Mouse (Mus musculus): Measurements from ENCODE around the gene Vsig2.

Vsig2 gene

DNA sequence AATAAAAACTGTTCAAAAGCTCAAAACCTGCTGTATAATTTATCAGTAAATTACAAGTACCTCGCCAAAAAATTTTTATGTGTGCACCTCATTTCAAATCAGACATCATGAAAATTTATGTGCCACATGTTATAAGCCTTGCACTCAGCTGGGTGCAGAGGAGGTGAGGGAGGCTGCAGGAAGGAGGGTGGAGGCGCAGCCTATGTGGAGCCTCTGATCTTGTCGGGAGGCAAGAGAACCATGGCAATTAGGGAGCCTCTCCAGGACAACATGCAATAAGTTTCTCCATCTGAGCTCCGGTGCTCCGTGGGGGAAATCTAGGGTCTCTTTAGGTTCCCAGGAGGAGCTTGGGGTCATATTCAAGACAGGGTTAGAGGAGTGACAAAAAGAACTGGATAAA lies 28.4 kb downstream of the Vsig2 start:
- DNase-seq (ENCODE audit: low read depth): no peak

DNA sequence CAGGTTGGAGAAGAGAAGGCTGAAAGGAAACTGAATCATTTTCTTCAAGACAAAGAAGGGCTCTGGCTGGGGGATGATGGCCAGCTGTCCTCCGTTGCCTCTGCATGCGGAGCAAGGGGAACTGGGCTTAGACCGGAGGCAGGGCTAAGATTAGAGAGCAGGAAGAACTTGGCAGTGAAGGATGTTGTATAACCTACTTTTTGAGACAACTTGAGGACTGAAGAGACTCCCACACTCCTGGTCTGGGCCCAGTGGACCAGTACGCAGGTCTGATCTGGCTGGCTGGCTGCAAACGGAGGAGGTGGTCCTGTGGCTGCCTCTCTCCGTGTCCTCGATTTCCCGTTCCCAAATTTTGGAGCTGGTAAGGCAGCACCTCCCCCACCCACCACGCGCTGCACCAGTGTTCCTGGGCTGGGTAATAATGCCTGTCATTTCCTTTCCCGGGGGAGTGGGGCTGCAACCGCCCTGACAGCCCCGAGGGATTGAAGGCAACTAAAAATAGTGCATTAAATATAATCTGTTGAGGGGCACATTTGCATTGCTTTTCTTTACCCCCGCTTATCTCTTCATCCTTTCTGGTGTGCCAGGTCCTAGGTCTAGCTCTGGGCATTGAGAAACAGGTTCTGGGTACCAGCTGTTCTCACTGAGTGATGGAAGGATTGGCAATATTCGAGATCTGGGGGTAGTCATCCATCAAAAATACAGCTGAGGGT lies 29.0 kb downstream of the Vsig2 start:
- DNase-seq (ENCODE audit: low read depth): no peak

DNA sequence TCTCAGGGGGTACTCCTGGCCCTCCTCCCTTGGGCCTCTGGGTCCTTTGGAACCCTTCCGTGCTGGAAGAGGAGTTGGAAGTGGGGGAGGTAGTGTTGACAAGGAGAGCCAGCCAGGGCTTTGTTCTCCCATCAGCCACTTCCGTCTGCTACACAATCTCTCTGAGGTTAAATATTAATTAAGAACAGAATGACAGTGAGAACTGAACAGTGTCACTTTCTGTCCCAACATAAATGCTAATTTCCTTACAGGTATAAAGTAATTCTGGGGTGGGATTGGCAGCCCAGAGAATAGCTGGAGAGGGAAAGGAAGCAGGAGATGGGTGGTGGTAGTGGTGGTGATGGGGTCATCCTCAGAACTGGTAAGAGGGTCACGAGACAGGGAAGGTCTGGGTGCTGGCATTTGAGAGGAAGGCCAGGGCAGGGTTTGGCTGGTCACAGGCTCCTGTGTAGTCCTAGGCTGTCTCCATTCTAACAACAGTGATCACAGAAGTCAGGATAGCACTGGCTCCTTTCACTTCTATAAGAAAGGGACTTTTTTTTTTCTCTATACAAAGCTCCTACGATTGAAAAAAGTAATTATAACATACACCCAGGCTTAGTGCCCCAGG lies 29.7 kb downstream of the Vsig2 start:
- no peak for DNase-seq (ENCODE audit: low read depth)

DNA sequence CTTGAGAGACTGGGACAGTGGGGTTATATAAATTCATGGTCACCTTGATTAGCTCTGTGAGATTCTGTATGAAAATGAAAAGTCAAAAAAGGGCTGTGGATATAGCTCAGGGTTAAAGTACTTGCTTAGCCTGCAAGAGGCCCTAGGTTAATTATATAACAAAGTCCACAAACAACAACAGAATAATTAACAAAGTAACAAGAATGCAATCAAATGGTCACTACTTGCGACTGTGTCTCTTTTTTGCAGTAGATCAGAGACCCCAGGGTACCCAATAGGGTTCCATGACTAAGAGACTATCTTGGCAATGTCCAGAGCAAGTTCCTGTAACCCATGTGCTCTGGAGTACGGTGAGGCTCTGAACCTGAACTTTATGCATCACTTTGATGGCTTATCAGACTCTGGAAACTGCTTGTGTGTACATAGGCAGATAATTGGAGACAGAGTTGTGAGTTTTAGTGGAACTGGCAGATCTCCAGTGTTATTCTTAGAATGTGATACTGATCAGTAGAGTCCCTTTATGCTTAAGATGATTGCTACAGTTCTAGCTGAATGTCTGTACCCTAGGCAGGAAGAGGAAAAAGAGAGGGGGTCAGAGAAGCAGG lies 30.3 kb downstream of the Vsig2 start:
- no peak for DNase-seq (ENCODE audit: low read depth)

DNA sequence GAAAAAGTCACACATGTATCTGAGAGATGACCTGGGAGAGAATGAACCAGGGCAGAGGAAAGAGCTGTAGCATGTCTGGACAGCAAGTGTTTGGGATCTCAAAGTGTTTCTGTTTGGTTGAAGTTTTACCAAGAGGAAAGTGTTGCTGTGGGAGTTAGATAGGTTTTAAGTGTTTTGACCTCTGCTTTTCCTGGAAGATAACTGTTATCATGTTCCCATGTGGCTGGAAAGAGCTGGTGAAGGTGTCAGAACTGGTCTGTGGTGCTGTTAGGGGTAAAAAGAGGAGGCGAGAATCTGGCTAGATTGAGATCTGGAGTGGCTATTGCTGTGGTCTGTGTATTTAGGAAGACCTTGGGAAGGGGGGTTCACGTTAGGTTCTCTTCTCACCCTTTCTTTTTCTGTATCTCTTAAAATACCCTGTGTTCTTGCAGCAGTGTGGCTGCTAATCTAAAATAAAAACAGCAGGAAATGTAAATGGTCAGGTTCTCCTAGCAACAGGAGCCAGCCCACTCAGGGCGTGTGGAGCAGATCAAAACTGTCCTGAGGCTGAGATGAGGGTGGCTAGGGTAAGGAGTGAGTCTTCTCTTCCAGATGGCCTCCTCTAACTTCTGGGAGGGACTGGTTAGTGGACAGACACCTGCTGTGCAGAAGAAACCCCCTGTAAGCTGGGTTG lies 33.3 kb downstream of the Vsig2 start:
- DNase-seq (ENCODE audit: low read depth): no peak

DNA sequence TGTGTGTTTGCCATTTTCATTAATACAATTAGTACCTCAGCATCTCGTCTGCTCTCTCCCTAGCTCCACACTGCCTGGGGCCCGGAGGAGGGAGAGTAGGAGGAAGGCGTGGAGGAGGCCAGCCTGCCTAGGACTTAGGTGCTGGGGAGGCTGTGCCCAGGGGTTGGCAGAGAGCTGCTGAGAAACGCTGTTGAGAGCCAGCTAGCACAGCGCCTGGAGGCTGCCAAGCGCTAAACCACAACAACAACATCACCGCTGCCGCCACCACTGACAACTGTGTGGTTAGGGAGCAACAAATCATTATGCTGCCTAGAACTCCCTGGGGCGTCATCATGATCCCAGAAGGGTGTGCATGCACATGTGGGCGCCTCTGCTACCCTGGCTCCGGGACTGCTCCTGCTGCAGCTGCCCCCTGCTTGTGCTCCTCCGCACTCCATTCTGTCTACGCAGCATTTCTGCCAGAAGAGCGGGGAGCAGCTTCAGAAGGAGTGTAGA lies 37.4 kb downstream of the Vsig2 start:
- no peak for DNase-seq (ENCODE audit: low read depth)

DNA sequence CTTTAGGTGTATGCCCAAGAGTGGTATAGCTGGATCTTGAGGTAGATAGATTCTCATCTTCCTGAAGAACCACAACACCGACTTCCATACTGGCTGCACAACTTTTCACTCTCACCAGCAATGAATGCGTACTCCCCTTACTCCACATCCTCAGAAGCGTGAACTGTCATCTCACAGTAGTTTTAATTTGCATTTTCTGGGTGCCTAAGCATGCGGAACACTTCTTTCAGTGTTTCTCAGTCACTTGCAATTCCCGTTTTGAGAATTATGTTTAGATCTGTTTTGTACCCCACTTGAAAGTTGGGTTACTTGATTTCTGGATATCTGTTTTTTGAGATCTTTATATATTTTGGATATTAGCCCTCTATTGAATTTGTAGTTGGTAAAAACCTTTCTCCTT lies 44.5 kb downstream of the Vsig2 start:
- DNase-seq (ENCODE audit: low read depth): no peak

DNA sequence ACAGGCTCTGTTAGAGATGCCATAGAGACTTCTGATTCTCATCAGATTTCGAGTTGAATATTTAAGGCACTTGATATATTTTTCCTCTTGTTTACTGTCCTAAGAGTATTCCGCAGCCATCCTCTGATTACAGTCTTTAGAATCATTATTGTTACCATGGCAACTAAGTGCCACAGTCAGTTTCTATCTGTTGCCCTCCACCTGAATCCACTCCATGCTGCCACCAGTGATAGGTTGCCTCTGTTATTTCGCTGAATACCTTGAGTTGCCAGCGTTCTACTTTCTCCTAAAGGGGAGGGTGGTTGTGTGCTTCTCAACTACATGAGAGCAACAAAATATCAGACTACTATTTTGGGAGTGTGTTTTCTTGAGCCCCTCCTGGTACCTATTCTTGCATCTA lies 47.7 kb downstream of the Vsig2 start:
- DNase-seq (ENCODE audit: low read depth): no peak

DNA sequence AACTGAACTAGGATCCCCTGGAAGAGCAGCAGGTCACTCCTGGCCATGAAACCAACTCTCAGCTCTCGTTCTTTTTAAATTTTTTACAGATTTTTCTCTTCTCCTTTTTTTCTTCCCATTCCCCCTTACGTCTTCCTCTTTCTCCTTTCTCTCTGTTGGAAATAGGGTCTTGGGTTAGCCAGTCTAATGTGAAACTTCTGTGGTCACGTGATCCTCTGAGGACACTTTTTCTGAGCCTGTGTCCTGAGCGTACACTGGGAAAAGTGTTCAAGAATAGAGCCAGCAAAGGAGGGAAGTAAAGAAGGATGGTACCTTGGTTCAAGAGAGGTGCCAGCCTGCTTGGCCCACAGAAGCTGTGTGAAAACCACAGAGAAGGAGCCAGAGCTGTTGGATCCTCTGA lies 51.3 kb downstream of the Vsig2 start:
- DNase-seq (ENCODE audit: low read depth): no peak

DNA sequence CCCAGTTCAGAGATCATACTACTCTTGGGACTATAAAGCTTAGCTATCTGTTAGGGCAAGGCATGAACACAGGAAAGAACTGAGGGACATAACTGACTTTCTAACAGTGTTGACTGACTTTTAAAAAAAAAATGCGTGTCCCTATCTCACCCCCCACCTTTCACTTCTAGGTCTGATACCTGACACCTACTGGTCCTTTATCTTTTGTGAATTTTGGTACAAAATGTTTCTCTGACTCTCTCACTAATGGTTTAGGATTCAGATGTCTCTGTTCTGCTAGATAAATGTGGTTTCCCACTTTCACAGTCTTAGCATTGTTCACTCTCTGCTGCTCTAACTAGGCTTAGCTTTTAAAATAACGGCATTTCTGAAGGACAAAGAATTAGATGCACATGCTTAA lies 53.0 kb downstream of the Vsig2 start:
- DNase-seq (ENCODE audit: low read depth): no peak

DNA sequence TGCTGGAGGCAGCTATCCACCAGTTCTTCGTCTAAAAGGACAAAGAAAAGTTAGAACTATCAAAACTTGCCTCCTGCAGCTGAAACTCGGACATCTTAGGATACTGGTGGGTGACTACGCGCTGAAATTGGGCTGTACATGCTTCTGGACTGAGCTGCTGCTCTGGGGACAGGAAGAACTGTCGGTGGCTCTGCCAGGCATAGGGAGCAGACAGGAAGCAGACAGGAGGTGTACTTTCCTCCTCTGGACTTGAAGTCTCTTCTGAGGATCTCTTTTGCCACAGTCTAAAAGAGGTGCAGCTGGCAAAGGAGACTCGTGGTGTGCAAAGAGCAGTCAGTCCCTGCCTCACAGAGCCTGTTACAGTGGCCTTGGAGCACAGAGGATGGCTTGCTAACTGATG lies 53.6 kb downstream of the Vsig2 start:
- no peak for DNase-seq (ENCODE audit: low read depth)

DNA sequence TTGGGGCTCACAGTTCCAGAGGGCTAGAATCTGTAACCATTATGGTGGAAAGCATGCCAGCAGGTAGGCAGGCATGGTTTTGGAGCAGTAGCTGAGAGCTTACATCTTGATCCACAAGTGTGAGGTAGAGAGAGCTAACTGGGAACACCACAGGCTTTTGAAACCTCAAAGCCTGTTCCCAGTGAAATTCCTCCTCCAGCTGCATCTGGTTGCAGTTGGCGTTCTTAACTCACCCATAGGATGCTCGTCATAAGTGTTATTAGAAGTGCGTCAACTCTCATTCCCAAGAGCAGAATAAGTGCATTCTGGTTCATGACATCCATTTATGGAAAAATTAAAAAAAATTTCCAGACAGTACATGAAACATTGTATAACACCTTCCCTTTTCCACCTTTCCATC lies 54.6 kb downstream of the Vsig2 start:
- no peak for DNase-seq (ENCODE audit: low read depth)
